Mouse (Mus musculus) midbrain, embryonic 16.5 days (tissue): ENCODE results near the gene Mthfr. TPM values are rescaled to one million over a fixed set of nuclear protein-coding genes. Genes with fewer than 3 reads are reported as not detected.

Experiments
- ATAC-seq: fragments of 200-750 bp; cut with Nextera tagmentation; 2 replicates; pipeline ENCODE4 v1.8.0; 2017; ENCODE audit warnings: moderate TSS enrichment
- H3K27ac ChIP-seq: fragments of 300-500 bp; sonication (generic); 2 replicates; pipeline ENCODE4 v1.5.1; 2014; ENCODE audit warnings: mild to moderate bottlenecking, low read length, mixed read lengths
- H3K27me3 ChIP-seq: fragments of 300-500 bp; sonication (generic); 2 replicates; pipeline ENCODE4 v1.6.1; 2014; ENCODE audit warnings: low read depth, low read length, mixed read lengths; ENCODE audit not compliant: control insufficient read depth, insufficient read depth
- H3K36me3 ChIP-seq: fragments of 300-500 bp; sonication (generic); 2 replicates; pipeline ENCODE4 v1.6.1; 2014; ENCODE audit warnings: mild to moderate bottlenecking, low read length, moderate library complexity, mixed read lengths; ENCODE audit not compliant: control insufficient read depth, insufficient read depth
- H3K4me1 ChIP-seq: fragments of 300-500 bp; sonication (generic); 2 replicates; pipeline ENCODE4 v1.6.1; 2014; ENCODE audit warnings: mild to moderate bottlenecking, low read length, mixed read lengths; ENCODE audit not compliant: control insufficient read depth, insufficient read depth
- H3K4me2 ChIP-seq: fragments of 300-500 bp; sonication (generic); 2 replicates; pipeline ENCODE4 v1.6.1; 2014; ENCODE audit warnings: mild to moderate bottlenecking, low read length, mixed read lengths
- H3K4me3 ChIP-seq: fragments of 300-500 bp; sonication (generic); 2 replicates; pipeline ENCODE4 v1.5.1; 2014; ENCODE audit warnings: low read depth, mild to moderate bottlenecking, low read length, moderate library complexity, mixed read lengths
- H3K9ac ChIP-seq: fragments of 300-500 bp; sonication (generic); 2 replicates; pipeline ENCODE4 v1.6.1; 2014; ENCODE audit warnings: low read depth, low read length, mixed read lengths
- H3K9me3 ChIP-seq: fragments of 300-500 bp; sonication (generic); replicated peaks from 2 replicates; pipeline ENCODE4 v1.6.1; 2014; ENCODE audit warnings: mild to moderate bottlenecking, low read length, mixed read lengths; ENCODE audit not compliant: control insufficient read depth, poor library complexity, severe bottlenecking
- WGBS: fragments of 180-500 bp; shearing (Covaris S2); extraction: QIAGEN DNeasy Blood & Tissue Kit; methylation state at CpG from one replicate; pipeline ENCODE4 v1.1.7; 2014; 5-methylcytosine and 5-hydroxymethylcytosine counted together
- polyA plus RNA-seq: library from polyadenylated mRNA; unstranded; fragments of >200 nt; fragmentation: Nextera tagmentation; extraction: Ambion mirVana; gene quantifications from 2 replicates; pipeline ENCODE4 v1.2.1, GENCODE M21; 2015

Mthfr gene
- polyA plus RNA-seq, 1 experiment from 2014 or later = 22.2 TPM

GRCm38 (mm10) chr4:148080597-148080973 is 41.7 kb downstream of the Mthfr start:
- Histone ChIP-seq H3K36me3 (no peaks in the 10 kb centered on the region), H3K4me3 (no peak overlapping the region), H3K9ac (no peak overlapping the region), H3K27ac (no peak overlapping the region), H3K4me2 (no peak overlapping the region), H3K9me3 (no peaks in the 10 kb centered on the region), H3K4me1 (no peaks in the 10 kb centered on the region), H3K27me3 (no peaks in the 10 kb centered on the region)
- no peak for ATAC-seq
- WGBS = 92% methylated on average over 1 of the region's 1 CpGs

DNA sequence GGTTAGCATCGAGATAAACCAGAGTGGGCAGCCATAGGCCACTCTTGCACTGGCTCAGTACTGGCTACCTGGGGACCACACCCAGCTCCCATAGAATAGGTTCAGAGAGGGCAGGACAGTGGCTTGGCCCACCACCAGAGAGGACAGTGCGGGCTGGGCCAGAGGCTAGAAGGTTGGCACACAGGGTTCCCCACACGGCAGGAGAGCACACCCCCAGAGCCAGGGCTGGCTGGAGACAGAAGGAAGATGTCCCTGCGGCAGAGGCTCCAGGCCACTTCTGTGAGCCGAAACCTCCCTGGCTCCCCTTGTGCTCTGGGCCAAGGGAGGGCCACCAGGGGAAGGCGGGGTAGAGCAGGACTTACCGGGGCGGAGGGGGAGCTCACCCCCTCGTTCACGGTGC is 42.3 kb downstream of the Mthfr start:
- Histone ChIP-seq H3K27me3 (no peaks in the 10 kb centered on the region), H3K9ac (no peak overlapping the region), H3K4me2 (no peak overlapping the region), H3K4me3 (no peak overlapping the region), H3K27ac (no peak overlapping the region), H3K4me1 (no peaks in the 10 kb centered on the region), H3K9me3 (no peaks in the 10 kb centered on the region), H3K36me3 (no peaks in the 10 kb centered on the region)
- ATAC-seq = no peak
- 94% methylated on average over 10 of the region's 10 CpGs for WGBS

- Histone ChIP-seq H3K27me3 (no peaks in the 10 kb centered on the region), H3K4me1 (peaks cover 2% of the 10 kb centered on the region; the same call in 1 of the 2 replicates), H3K36me3 (no peaks in the 10 kb centered on the region), H3K27ac (no peak overlapping the region), H3K9me3 (no peaks in the 10 kb centered on the region), H3K4me2 (no peak overlapping the region), H3K4me3 (no peak overlapping the region), H3K9ac (no peak overlapping the region)
- 54% methylated on average over 12 of the region's 12 CpGs for WGBS
- no peak for ATAC-seq
Measured at GRCm38 (mm10) chr4:148082257-148083044, 43.6 kb downstream of the Mthfr start.

DNA sequence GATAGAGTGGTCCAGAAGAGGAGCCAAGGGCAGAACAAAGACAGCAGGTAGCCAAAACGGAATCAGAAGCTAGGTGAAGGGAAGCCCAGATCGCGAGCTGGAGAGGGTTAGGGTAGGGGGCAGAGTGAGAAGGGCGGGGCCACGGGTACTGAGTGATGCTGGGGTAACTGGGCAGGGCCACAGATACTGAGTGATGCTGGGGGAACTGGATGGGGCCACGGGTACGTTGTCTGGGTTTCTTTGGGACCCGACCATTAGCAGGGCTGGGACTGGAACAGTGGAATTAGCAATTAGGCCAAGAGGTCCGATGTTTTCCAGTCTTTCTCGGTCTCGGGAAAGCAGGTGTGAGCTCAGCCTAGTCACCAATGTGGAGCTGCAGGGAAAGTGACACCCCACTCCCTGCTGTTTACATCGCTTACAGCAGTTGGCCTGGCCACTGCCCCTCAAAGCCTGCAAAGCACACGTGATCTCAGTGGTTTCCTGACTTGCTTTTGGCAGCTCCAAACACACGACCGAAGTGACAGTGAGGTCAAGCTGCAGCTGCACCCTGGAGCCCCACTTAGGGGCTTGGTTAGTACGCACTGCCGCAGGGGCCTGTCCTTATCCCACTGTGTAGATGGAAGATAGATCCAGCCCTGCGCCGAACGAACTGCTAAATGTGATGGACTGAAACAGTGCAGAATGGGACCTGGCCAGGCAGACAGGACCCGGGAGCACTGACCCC is 44.5 kb downstream of the Mthfr start:
- no peaks in the 10 kb centered on the region for H3K9me3 ChIP-seq
- no peak for ATAC-seq
- WGBS = 67% methylated on average over 21 of the region's 21 CpGs

DNA sequence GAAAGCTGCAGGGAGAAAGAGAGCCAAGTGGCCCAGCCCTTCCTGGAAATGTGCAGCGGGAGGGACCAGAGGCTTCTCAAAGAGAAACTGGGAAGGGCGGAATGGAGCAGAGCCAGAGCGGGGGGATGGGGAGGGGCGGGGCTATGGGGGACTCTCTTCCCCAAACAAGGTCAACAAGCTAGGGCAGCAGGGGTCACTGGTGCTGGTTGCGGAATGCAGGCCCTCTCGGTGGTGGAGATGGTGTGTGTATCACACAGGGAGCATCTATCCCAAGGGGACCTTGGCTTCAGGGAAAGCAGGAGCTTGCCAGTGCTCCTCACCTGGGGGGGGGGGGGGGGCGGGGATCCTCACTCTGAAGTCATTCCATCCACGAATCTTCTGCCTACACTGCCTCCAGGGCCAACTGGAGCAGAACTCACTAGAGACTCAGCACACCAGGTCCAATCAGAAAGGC is 45.4 kb downstream of the Mthfr start:
- Histone ChIP-seq H3K36me3 (no peaks in the 10 kb centered on the region), H3K27ac (no peak overlapping the region), H3K27me3 (no peaks in the 10 kb centered on the region), H3K4me1 (peaks cover 10% of the 10 kb centered on the region), H3K4me3 (no peak overlapping the region), H3K4me2 (no peak overlapping the region), H3K9ac (no peak overlapping the region), H3K9me3 (no peaks in the 10 kb centered on the region)
- no peak for ATAC-seq
- WGBS = 27% methylated on average over 8 of the region's 8 CpGs

More for the DNA sequence above, 44.5 kb downstream of the Mthfr start:
- H3K4me2 ChIP-seq = no peak overlapping the region
- no peak overlapping the region for H3K4me3 ChIP-seq
- H3K27ac ChIP-seq = no peak overlapping the region
- H3K4me1 ChIP-seq = peaks cover 9% of the 10 kb centered on the region
- no peaks in the 10 kb centered on the region for H3K36me3 ChIP-seq
- no peak overlapping the region for H3K9ac ChIP-seq
- no peaks in the 10 kb centered on the region for H3K27me3 ChIP-seq

GRCm38 (mm10) chr4:148085131-148085906 is 46.4 kb downstream of the Mthfr start:
- no peak overlapping the region for H3K9ac ChIP-seq
- 48% methylated on average over 10 of the region's 10 CpGs for WGBS
- no peak for ATAC-seq

DNA sequence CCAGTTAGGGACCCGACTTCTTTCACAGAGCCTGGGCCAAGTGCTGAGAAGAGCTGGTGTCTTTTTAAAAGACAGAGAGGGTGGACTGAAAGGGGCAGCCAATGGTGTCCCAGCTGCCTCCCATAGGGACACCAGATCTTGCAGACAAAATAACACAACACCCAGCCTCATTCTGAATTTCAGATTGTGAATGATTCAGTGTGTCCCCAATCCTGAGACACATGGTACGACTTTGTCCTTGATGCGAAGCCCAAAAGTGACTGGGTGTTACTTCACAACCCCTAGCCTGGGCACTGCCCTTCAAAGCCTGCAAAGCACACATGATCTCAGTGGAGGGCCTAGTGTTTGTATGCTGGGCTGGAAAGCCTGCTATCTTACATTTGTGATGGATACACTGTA is 47.0 kb downstream of the Mthfr start:
- no peak for ATAC-seq
- 76% methylated on average over 3 of the region's 3 CpGs for WGBS

More at GRCm38 (mm10) chr4:148085131-148085906, 46.4 kb downstream of the Mthfr start:
- Histone ChIP-seq H3K4me1 (peaks cover 10% of the 10 kb centered on the region), H3K4me3 (no peak overlapping the region), H3K4me2 (no peak overlapping the region), H3K9me3 (no peaks in the 10 kb centered on the region), H3K27me3 (no peaks in the 10 kb centered on the region), H3K27ac (no peak overlapping the region), H3K36me3 (no peaks in the 10 kb centered on the region)

GRCm38 (mm10) chr4:148087091-148087906 is 48.4 kb downstream of the Mthfr start:
- 5% methylated on average over 24 of the region's 30 CpGs for WGBS
- Histone ChIP-seq H3K36me3 (no peaks in the 10 kb centered on the region), H3K4me1 (peaks cover 10% of the 10 kb centered on the region), H3K9ac (peak overlapping the region; percentile 68), H3K4me3 (peak overlapping the region; percentile 53), H3K27me3 (no peaks in the 10 kb centered on the region), H3K27ac (no peak overlapping the region), H3K9me3 (no peaks in the 10 kb centered on the region), H3K4me2 (peak overlapping the region; percentile 90)
- ATAC-seq = no peak; the same call in 1 of the 2 replicates

More for the DNA sequence above, 47.0 kb downstream of the Mthfr start:
- Histone ChIP-seq H3K9ac (no peak overlapping the region), H3K27me3 (no peaks in the 10 kb centered on the region), H3K4me3 (no peak overlapping the region), H3K9me3 (no peaks in the 10 kb centered on the region), H3K27ac (no peak overlapping the region), H3K4me1 (peaks cover 10% of the 10 kb centered on the region), H3K36me3 (no peaks in the 10 kb centered on the region), H3K4me2 (no peak overlapping the region)
